Mouse (Mus musculus): ENCODE results near the gene Spn.

- TF ChIP-seq EP300 (IDR thresholded peaks at IDR 0.05; ENCODE audit: low read depth) (no peak), CTCF (IDR thresholded peaks at IDR 0.05; ENCODE audit: low read depth) (no peak)
Observed at GRCm38 (mm10) chr7:127121911-127122270, 15.7 kb downstream of the Spn start, which contains the start of gene Qprt.

Data from heart, postnatal 0 days (tissue).